ENCODE assay signal across 10 mouse cellular contexts in genomic region chr5:96375391-96375831, GRCm38 (mm10). TPM values are rescaled to one million over a fixed set of nuclear protein-coding genes. Genes with fewer than 3 reads are reported as not detected.
DNase-seq lines count a peak whose midpoint lies in the region; ATAC-seq and TF ChIP-seq lines count a peak whose summit lies in the region.
"Had no signal": no experiment of that assay in that cellular context is flagged by ENCODE, and none has a peak within 500 bp of the region (broad histone marks: within the 10 kb centered on the region; RNA-seq: fewer than 3 reads in every experiment).

No protein-coding gene starts in this region.

- no peaks in the 10 kb centered on the region for H3K4me1 ChIP-seq in heart, adult 2 months (ENCODE audit: control insufficient read depth, insufficient read depth, low read length)
- H3K4me1 ChIP-seq in hindbrain, embryonic 16.5 days (ENCODE audit: control insufficient read depth, insufficient read depth, low read depth, low read length), result peaks cover 11% of the 10 kb centered on the region
- H3K4me1 ChIP-seq in midbrain, embryonic 15.5 days, result peaks cover 32% of the 10 kb centered on the region

- no peak for DNase-seq in heart, adult 2 months
- no peak for DNase-seq in heart, adult 9 months (ENCODE audit: low spot score in 2 of 2)
- DNase-seq in embryo, embryonic 11 days, result peak; percentile 29
- DNase-seq in right cerebral cortex, postnatal 25 days, result no peak
- DNase-seq in layer of hippocampus, postnatal 10 days (ENCODE audit: low spot score in 2 of 2), result no peak
- no peak for DNase-seq in spleen, postnatal 10 days (ENCODE audit: low spot score in 2 of 2)
- DNase-seq: B cell, adult 2 months had no signal

- H3K4me3 ChIP-seq in heart, adult 2 months, result peak overlapping the region; percentile 46; the same call in 1 of the 2 replicates
- peak overlapping the region; percentile 70 for H3K4me3 ChIP-seq in hindbrain, embryonic 16.5 days (ENCODE audit: low read length)
- peak overlapping the region; percentile 68 for H3K4me3 ChIP-seq in midbrain, embryonic 15.5 days

- H3K9me3 ChIP-seq in hindbrain, embryonic 16.5 days (ENCODE audit: control insufficient read depth, low read length), result no peaks in the 10 kb centered on the region
- no peaks in the 10 kb centered on the region for H3K9me3 ChIP-seq in midbrain, embryonic 15.5 days

- no peak overlapping the region for H3K9ac ChIP-seq in heart, adult 2 months (ENCODE audit: low read depth, low read length)
- H3K9ac ChIP-seq in hindbrain, embryonic 16.5 days (ENCODE audit: low read depth, low read length), result peak overlapping the region; percentile 57; the same call in 1 of the 2 replicates
- H3K9ac ChIP-seq in midbrain, embryonic 15.5 days, result peak overlapping the region; percentile 43; the same call in 1 of the 2 replicates

- ATAC-seq in hindbrain, embryonic 16.5 days, result no peak
- no peak for ATAC-seq in midbrain, embryonic 15.5 days (replicated peaks)

- no peaks in the 10 kb centered on the region for H3K36me3 ChIP-seq in heart, adult 2 months (ENCODE audit: control insufficient read depth, insufficient read depth, low read length)
- H3K36me3 ChIP-seq in hindbrain, embryonic 16.5 days (ENCODE audit: control insufficient read depth, insufficient read depth, low read length), result no peaks in the 10 kb centered on the region
- no peaks in the 10 kb centered on the region for H3K36me3 ChIP-seq in midbrain, embryonic 15.5 days (replicated peaks)

- 1% methylated on average over 17 of the region's 17 CpGs for WGBS in heart, adult 2 months
- WGBS in hindbrain, embryonic 16.5 days, result 0% methylated on average over 12 of the region's 17 CpGs
- under 1% methylated on average over 15 of the region's 17 CpGs for WGBS in midbrain, embryonic 15.5 days

- intact Hi-C loops in heart, adult 2 months (cut with DNase I), result loop anchor here (10.0 kb wide), 1 partner anchor 309 kb away; no protein-coding TSS in a partner anchor

- no peak overlapping the region for H3K27ac ChIP-seq in heart, adult 2 months
- no peak overlapping the region for H3K27ac ChIP-seq in hindbrain, embryonic 16.5 days (ENCODE audit: low read depth, low read length)
- no peak overlapping the region for H3K27ac ChIP-seq in midbrain, embryonic 15.5 days
- H3K27ac ChIP-seq: macrophage had no signal

- TF ChIP-seq CTCF in heart, adult 2 months (IDR thresholded peaks at IDR 0.05), result no peak

- H3K79me2 ChIP-seq in heart, adult 2 months (replicated peaks; ENCODE audit: control insufficient read depth, insufficient read depth, low read length), result no peaks in the 10 kb centered on the region

- TF ChIP-seq POLR2A in heart, adult 2 months (IDR thresholded peaks at IDR 0.05; ENCODE audit: insufficient read depth, low read depth, low read length), result no peak

- H3K4me2 ChIP-seq in hindbrain, embryonic 16.5 days (ENCODE audit: low read length), result peak overlapping the region; percentile 97
- H3K4me2 ChIP-seq in midbrain, embryonic 15.5 days, result peak overlapping the region; percentile 98

- TF ChIP-seq EP300 in heart, adult 2 months (IDR thresholded peaks at IDR 0.05; ENCODE audit: insufficient read depth, low read depth, low read length), result no peak

- no peaks in the 10 kb centered on the region; the same call in 1 of the 2 replicates for H3K27me3 ChIP-seq in heart, adult 2 months (ENCODE audit: control insufficient read depth, insufficient read depth, low read length)
- H3K27me3 ChIP-seq in hindbrain, embryonic 16.5 days (replicated peaks; ENCODE audit: control insufficient read depth, insufficient read depth, low read length), result no peaks in the 10 kb centered on the region
- H3K27me3 ChIP-seq in midbrain, embryonic 15.5 days (replicated peaks), result 0 out of 2 replicates have a peak, but pooled peaks cover 8% of the 10 kb centered on the region

RNA-seq across cellular contexts. Expression of gene Fras1, which starts 1.7 kb away (rescaled TPM):
- 1 to 10 TPM; 1.3 to 1.6 TPM for total RNA-seq in heart, adult 2 months (2021)
- 1.00 and 1.2 TPM in 2 replicates for polyA plus RNA-seq in heart, adult 2 months (2012; rRNA removed)
- polyA plus RNA-seq in hindbrain, embryonic 16.5 days (2015; fragmentation: Nextera tagmentation; extraction: Ambion mirVana), result 5.1 and 6.4 TPM in 2 replicates
- polyA plus RNA-seq in midbrain, embryonic 15.5 days (2015; fragmentation: Nextera tagmentation; extraction: Ambion mirVana), result 4.7 and 6.4 TPM in 2 replicates
- 10 to 100 TPM; 17.5 to 20.3 TPM for total RNA-seq in layer of hippocampus, postnatal 10 days (2021)
- polyA plus RNA-seq: macrophage had no signal
